Mouse (Mus musculus): ENCODE measurements at regions not wholly inside any gene's neighbourhood (a gene's known extent, or its start where the extent isn't known, plus 50 kb on each side); places are given as distances from the start of the nearest gene placed in this dataset.

DNA sequence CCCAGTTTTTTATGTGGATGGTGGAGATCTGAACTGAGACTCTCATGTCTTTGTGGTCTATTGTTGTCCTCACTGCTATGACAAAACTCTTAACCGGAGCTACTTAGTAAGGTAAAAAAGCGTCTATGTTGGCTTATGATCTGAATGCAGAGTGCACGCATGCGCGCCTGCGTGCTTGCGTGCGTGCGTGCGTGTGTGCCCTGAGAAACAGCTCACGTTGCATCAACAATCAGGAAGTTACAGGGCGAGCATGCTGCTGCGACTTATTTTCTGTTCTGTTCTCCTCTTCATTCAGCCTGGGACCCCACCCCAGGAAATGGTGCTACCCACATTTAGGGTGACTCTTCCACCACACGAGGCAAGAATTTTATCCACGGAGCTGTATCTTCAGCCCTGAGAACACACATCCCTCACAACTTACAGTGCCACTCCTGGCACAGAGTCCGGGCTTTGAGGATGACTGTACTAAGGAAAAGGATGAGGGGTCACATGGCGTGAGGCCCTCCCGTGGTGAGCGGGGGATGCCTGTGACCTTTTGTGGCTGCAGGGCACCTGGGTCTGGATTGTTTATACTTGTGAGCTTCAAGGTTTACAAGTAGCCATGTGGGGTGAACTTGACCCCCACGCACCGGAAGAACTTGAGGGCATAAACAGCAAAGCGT is 213.4 kb downstream of the Gadd45g start:
- DNase-seq = no peak

DNA sequence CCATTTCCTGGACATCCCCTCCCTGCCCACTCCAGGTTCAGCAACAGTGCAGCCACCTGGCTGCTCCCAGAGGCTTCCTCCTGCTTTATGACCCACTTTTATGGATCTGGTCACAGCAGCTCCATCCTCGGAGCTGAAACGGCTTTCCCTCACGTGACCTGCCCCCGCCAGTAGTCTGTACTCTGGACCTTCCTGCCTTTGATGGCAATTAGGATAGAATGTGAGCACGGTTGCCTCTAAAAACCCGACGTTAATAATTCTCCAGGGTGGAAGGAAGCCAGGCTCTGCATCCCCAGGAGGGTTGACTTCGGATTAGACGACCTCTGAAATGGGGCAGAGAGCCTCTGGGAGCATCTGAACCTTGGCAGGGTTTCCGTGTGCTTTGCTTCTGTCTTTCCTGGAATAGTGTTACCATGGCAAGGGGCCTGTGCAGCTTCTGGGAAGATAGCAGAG is 214.0 kb downstream of the Gadd45g start:
- no peak for DNase-seq

DNA sequence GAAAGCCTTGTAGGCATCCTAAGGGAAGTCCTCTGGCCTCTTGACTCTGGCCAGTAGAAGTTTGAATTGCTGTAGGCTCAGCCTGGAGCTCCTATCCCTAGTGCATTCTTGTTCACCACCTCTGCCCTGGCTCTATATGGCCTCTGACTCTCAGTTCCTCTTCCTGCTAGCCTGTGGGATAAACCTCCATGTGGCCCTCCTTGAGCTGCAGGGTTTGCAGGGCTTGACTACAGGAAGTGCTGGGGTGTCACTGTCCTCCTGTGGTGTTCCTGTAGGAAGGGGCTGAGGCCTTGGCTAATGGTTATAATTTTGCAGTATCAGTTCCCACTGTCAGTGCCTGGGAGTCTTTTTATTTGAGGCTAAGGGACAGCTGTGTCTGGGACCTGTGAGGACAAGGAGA is 215.0 kb downstream of the Gadd45g start:
- no peak for DNase-seq

DNA sequence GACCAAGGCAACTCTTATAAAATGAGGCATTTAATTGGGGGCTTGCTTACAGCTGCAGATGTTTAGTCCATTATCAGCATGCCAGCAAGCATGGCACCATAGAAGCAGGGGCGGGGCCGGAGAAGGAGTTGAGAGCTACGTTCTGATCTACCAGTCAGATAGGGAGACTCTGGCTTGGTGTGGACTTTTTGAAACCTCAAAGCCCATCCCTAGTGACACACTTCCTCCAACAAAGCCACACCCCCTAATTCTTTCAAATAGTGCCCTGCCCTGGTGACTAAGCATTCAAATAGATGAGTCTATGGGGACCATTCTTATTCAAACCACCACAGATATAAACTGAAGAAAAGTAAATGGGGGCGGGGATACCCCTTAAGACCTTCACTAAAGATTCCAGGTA is 215.4 kb downstream of the Gadd45g start:
- DNase-seq = no peak

DNA sequence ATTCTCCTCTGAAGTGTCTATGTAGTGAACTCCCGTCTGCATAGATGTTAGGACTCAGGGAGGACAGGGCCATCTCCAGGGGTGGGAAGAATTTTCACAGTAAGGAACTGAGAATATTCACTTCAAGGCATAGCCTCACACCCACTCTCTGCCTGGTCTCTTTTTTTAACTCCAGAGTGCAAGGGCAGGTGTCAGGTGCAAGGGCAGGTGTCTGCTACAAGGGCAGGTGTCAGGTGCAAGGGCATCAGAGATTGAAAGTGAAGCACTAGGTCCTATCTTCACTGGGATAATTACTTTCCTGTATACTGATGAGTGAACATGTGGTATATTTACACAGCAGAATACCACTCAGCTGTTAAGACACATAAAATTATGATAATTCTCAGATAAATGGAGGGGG is 216.1 kb downstream of the Gadd45g start:
- no peak for DNase-seq

DNA sequence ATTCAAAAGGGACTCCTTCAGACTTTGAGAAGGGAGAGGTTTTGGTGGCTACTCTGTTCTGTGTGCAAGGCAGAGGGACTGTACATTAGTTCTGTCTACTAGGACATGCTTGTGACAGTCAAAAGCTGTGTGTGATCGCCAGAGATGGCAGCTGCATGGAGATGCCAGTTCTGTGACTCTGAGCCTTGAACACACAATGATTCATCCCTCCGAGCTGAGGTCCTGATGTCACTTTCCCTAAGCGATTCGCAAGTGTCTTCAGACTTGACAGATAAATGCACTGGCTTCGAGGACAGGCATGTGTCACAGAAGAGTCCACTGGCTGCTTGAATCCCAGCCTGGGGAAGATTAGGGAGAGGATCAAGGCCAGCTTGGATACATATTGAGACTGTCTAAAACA is 218.8 kb downstream of the Gadd45g start:
- DNase-seq = no peak

DNA sequence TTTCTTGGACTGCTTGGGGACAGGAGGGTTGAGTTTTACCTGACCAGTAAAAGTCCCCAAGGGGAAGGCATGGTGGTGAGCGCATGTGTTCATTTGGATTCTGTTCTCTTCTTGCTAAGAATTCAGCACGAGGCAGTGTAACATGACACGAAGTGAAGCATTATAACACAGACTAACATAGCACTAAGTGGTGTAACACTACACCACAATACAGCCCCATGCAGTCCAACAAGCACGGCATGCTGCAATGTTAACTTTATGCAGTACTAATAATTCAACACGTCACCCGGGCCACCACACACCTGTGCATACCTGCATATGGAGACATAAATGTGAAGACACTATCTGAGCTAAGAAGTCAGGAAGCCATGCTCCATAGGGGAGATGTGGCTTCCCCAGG is 219.2 kb downstream of the Gadd45g start:
- no peak for DNase-seq

DNA sequence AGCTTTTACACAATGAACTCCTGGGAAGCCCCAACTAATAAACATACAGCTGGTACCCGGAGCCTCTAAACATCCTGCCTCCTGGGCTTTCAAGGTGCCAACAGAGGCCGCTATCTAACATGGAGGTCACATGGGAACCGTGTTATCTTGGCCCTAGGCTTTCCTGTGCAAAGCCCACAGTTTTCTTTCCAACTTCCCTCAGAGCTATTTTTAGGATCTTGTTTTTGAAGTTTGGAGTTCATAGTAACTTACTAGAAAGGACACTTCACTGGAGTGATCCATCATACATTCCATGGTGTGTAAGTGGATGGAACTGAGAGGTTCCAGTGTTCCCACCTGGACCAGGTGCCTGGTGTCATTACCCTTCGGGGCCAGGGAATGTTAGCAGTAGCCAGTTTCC is 220.6 kb downstream of the Gadd45g start:
- no peak for DNase-seq

DNA sequence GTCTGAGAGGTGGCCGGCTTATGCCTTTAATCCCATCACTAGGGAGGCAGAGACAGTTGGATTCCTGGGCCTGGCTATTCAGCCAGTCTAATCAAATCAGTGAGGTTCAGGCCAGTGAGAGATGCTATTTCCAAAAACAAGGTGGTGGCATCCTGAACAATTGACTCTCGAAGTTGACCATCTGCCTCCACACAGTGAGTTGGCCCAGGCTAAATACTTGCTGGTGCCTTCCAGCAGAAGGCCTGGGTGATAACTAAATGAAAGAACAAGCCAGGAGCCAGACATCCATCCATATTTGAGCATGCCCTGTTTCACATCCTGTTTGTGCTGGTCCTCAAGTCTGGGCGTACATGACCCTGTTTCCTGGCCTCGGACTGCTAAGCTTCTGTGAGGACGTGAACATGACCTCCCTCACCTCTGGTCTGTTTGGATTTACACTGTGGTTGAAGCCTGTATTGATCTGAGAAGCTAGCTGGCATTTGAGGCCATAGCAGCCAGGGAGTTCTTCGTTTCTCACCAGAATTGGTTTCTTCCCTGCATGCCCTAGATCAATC is 222.5 kb downstream of the Gadd45g start:
- DNase-seq = no peak

DNA sequence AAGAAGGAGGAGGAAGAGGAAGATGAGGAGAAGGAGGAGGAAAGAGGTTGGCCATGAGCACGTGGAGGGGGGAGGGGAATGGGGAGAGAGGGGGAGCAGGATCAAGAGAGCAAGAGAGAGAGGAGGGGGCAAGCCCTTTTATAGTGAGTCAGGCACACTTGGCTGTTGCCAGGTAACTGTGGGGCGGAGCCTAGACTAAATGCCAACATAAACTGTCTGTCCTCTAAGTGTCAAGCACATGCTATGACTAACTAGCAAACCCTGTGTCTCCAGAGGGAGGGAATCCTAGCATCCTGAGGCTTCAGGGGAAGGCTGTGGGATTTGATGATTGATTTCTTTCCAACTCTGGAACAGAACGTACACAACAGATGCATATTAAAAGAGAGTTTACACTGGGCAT is 223.2 kb downstream of the Gadd45g start:
- DNase-seq = peak in 1 of 2 experiments; percentile 44

DNA sequence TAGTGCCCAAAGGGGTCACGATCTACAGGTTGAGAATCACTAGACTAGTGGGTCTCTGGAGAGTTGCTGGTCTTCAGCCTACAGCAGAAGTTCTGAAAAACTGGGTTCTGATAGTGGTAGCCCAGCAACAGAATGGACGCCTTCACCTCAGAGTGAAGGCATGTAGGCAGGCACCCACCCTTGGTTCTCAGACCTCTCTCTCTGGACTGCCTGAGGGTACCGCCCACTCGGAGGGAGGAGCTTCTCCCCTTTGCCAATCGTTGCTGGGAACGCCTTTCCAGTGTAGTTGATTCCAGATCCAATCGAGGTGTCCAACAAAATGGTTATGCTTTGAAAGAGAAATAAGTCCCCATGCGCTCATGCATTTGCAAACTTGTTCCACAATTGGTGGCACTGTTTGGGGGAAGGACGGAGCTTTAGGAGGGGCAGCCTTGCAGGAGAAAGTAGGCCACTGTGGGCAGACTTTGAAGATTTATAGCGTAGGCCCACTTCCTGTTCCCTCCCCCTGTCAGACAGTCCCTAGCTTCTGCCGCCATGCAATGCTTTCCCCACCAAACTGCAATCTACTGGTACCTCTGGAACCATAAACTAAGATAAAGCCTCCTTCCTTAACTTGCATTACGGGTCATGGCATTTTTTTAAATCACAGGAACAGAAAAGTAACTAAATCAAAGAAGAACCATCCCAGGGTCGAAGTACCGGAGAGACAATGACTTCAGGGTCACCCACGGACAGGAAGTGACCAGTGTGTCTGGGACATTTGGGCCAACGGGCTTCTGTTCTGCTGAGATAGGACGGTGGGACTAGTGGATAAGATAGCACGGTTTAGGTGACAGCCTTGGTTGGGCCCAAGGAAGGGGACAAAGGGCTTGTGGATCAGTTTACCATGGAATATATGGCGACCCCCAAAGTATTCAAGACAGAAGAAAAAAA is 224.5 kb downstream of the Gadd45g start:
- peak in 1 of 2 experiments; percentile 33 for DNase-seq

DNA sequence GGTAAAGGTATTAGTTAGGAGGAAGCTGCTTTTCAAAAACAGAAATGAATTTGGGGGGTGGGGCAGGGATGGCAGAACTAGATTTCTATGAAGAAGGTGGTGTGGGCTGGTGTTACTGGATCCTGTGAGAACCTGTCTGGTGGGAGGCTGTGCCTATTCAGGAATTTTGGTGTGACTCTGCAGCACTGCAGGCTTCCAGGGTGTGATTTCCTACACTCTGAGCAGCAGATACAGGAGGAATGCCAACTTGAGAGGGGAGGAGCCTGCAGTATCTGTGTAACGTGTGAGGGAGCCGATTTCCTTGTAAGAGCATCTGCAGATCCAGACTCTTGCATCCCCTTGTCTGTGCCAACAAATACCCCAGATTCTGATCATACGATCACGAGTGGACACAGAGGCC is 231.1 kb downstream of the Gadd45g start:
- no peak for DNase-seq

DNA sequence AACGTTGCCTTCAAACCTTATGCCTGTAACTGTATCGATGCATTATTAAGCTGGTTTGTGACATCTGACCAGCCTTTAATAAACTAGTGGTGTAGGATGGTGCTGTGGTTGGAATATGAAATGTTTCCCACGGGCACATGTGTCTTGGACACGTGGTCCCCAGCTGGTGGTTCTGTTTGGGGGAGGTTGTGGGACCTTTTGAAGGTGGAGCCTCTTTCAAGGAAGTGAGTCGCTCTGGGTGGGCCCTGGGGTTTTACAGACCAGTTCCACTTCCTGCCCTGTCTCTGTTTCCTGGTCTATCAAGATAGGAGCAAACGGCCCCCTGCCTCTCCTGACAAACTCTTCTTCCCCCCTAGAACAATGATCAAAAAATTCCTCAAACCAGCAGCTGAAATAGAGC is 232.1 kb downstream of the Gadd45g start:
- DNase-seq = peak; percentile 58 to 76

DNA sequence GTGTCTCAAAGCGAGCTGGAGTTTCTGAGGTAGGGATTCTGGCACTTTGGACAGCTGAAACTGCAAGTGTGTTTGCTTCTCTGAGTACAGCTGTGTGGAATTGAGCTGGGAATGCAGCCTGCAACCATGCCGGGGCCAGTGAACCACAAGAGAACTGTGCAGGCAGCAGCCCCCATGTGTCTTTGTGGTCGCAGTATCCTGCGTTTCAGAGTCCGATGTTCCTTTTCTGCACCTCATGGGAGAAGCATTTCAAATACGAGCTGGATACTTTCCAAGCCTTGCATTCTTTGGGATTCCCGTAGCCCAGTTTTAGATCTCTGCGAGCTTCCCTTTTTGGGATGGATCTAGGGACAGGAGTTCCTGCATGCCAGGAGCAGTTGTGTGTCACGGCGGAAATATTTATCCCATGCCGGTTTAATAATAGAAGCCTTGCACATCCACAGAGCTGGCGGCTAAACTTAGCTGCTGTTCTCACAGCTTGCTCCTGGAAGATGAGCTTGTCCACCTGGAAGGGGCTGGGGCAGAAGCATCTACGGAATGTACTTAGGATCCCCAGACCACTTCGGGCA is 233.3 kb downstream of the Gadd45g start:
- DNase-seq = no peak

DNA sequence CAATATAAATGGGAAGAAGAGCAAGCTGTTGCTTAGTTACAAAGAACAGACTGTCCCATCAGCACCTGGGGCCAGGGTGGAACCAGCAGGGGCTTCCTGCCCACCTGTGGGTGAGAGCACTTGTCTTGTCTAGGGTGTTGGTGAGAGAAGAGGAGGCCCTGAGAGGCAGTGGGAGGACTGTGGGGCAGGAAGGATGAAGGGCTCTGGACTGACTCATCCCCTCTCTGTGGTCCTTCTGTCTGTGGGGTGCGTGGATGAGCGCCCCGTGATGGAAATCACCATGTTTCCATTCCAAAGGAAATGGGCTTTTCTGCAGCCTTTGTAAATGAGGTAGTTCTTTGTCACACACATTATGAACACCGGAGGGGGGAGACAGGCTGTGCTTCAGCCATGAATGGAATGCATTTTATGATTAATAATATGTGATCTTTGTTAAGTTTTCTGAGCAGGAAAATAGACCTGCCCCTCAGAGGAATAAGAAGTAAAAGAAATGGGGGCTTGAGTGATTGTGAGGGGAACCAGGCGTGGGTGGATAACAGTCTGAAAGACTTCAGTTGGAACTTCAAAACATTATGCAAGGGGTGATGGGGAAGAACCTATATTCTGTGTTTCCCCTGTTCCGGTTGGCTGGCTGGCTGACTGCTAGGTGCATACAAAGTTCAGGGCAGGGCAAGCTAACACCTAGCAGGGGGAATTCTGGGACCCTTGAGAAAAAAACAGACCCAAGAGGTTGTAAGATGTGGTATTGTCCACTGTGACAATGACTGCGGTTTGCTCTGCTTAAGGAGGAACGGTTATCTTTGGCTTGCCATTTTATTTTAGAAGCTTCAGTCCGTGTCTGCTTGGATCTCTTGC is 237.3 kb downstream of the Gadd45g start:
- peak; percentile 56 to 77 for DNase-seq

DNA sequence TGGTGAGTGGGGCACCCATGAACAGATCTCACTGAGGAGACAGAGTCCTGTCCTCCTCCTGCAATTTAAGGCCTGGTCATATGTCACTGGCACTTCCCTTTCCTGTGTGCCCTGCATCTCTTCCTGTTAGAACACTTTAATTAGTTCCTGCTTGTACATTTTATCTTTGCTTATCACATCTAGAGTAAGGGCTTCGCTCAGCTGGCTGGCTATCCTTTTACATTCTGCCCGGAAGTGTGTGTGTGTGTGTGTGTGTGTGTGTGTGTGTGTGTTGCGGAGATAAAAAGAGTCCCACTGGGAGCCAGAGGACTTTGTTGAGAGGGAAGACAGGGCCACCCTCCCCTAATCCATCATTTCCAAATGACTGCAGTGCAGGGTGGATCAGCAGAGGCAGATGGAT is 238.6 kb downstream of the Gadd45g start:
- DNase-seq = peak in 1 of 2 experiments; percentile 30

DNA sequence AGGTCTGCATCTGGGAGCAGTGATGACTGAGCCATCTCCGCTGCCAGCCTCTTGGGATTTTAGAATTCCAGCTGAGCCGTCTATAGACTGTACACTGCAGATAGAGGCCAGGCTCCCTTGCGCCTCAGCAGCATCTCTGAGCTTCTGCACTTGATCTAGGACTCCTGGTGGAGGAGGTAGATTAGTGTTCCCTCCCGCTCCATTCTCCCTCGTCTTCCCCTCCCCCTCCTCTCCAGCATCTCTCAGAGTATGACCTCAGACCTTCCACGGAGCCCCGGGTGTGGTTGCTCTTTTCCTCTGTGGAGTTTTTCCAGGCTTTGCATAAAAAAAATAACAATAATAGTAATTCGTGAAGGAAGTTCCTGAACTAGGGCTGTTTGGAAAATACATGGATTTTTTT is 241.8 kb downstream of the Gadd45g start:
- no peak for DNase-seq

DNA sequence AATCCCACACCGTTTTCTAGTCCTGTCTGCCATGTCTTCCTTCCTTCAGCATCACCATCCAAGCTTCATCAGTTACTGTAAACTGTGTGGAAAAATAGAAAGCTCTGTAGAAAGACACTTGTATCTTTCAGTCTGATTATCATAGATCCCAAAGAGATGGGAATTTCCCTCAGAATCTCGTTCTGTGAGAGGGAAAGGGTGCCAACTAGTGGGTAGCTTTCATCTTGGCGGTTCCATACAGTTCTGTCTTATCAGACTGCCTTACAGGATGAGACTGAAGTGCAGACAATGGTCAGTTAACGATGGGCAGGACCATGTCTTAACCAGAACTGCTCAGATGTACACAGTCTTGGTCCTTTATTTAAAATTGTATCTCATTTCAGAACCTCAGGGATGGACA is 243.9 kb downstream of the Gadd45g start:
- no peak for DNase-seq

DNA sequence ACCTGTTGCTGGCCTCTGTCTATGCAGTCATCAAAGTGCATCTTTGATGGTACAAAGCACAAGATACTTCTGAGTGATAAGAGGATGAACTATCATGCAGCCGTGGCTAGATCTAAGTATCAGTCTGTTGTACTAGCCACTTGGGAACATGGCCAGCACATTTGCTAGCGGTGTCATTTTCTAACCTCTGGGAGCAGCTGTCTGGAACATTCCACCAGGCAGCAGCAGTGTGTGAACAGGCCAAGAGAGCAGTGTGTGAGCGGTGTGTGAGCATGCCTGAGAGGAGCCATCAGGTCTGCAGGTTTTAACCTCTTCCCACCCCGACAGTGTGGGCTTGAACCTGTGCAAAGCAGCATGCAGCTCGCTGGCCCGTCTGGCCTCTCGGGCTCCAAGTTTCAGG is 248.3 kb downstream of the Gadd45g start:
- no peak for DNase-seq

DNA sequence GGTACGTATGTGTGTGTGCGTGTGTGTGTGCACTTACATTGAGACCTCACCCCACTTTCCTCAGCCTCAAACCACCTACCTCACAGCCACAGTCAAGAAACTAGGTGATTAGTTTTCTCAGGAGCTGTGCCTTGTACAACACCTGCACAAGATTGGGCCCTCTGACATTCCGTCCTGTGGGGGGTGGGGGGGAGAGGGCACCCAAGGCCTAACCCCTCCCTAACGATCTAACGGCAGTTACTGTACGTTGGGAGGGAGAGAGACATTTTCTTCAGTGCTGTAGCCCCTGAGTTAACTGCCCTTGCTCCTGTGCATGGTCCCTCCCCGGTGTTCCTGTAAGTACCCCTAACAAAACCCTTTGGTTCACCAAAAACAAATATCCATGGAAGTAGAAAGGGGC is 250.0 kb downstream of the Gadd45g start:
- no peak for DNase-seq

DNA sequence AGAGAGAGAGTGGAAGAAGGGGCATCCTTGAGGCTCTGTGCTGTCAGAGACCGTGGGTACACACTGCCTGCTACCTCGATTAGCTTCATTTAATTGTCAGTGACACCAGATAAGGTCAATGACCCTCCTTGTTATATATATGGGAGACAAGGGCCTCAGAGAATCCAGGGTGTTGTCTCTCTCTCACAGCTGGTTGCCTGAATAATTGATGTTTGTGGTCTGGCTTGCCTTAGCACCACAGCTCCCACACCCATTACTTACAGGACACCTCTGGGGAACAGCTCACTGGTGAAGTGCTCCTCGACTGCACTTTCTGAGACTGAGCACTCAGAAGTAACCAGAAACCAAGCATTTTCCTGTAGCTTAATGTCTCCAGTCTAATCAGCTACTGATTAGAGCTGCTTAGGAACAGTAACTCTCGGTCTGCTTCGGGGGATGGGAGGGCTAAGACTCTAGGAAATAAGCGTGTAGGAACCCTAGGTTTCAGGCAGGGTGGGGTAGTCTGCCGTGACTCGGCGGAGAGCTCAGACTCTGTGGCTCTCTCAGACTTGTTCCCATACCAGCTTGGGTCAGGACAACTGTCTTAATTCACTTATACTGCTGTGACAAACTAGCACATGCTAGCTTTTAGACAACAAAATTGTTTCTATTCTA is 259.6 kb downstream of the Gadd45g start:
- DNase-seq = no peak

DNA sequence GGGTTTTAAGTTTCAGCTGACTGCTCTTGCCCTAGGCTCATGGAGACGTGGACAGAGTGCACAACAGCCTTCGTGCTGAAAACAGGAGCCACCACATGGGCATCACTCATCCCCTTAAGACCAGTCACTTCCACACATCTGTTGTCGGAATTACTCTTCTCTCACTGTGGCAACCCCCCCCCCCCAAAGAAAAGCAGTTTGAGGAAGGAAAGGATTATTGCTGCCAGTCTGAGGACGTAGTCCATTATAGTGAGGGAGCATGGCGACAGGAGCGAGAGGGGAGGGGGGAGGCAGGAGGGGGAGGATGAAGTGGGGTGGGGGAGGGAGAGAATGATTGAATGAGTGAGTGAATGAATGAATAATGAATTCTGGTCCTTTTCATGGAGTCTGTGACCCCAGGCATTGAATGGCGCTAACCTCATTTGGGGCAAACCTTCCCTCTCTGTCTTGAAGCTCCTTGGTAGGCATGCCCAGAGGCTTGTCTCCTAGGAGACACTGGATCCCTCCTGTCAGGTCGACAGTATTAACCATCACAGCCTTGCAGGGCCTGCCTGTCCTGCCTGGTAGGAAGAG is 262.0 kb downstream of the Gadd45g start:
- DNase-seq = no peak

Measured in thymus, postnatal 36 days (tissue).